Mouse (Mus musculus) embryo, embryonic 9.5 days (tissue): ENCODE measurements around the gene Klf5.

Source experiments
- DNase-seq: peaks from one replicate; pipeline ENCODE4 v3.0.0-alpha.2; 2017; ENCODE audit errors: extremely low spot score

The Klf5 gene

GRCm38 (mm10) chr14:99309606-99310005 is 11.1 kb downstream of the Klf5 start:
- DNase-seq = no peak

GRCm38 (mm10) chr14:99310358-99310757 is 11.9 kb downstream of the Klf5 start:
- DNase-seq = no peak

GRCm38 (mm10) chr14:99313062-99313461 is 14.6 kb downstream of the Klf5 start:
- DNase-seq = no peak

- DNase-seq = no peak
Observed at GRCm38 (mm10) chr14:99316275-99316674, 17.8 kb downstream of the Klf5 start.

- DNase-seq = no peak
Observed at GRCm38 (mm10) chr14:99320736-99321135, 22.2 kb downstream of the Klf5 start.

GRCm38 (mm10) chr14:99323376-99323775 is 24.9 kb downstream of the Klf5 start:
- DNase-seq = no peak

- no peak for DNase-seq
Observed at GRCm38 (mm10) chr14:99324523-99324922, 26.0 kb downstream of the Klf5 start.

- DNase-seq = no peak
Observed at GRCm38 (mm10) chr14:99325597-99326472, 27.3 kb downstream of the Klf5 start.

GRCm38 (mm10) chr14:99336598-99336997 is 38.1 kb downstream of the Klf5 start:
- no peak for DNase-seq

- no peak for DNase-seq
Observed at GRCm38 (mm10) chr14:99339021-99339420, 40.5 kb downstream of the Klf5 start.

GRCm38 (mm10) chr14:99339681-99340522 is 41.4 kb downstream of the Klf5 start:
- DNase-seq = no peak

- no peak for DNase-seq
Observed at GRCm38 (mm10) chr14:99340703-99341102, 42.2 kb downstream of the Klf5 start.

GRCm38 (mm10) chr14:99348175-99348764 is 49.8 kb downstream of the Klf5 start:
- no peak for DNase-seq

GRCm38 (mm10) chr14:99349606-99350005 is 51.1 kb downstream of the Klf5 start:
- DNase-seq = no peak

GRCm38 (mm10) chr14:99352989-99353388 is 54.5 kb downstream of the Klf5 start:
- no peak for DNase-seq

GRCm38 (mm10) chr14:99354046-99354445 is 55.6 kb downstream of the Klf5 start:
- no peak for DNase-seq

GRCm38 (mm10) chr14:99354761-99355609 is 56.5 kb downstream of the Klf5 start:
- DNase-seq = no peak

GRCm38 (mm10) chr14:99355610-99355870 is 57.0 kb downstream of the Klf5 start:
- DNase-seq = no peak

- DNase-seq = no peak
Observed at GRCm38 (mm10) chr14:99362956-99363355, 64.5 kb downstream of the Klf5 start.

GRCm38 (mm10) chr14:99364007-99364784 is 65.7 kb downstream of the Klf5 start:
- DNase-seq = no peak
